Mouse (Mus musculus) ES-E14 (cell line): Measurements from ENCODE around the gene Cldn11.

Source experiments
- CHD2 ChIP-seq: IDR thresholded peaks from 2 replicates; pipeline ENCODE4 v1.6.1; 2014; ENCODE audit warnings: mild to moderate bottlenecking, low read depth, low read length, inconsistent platforms
- HCFC1 ChIP-seq: IDR thresholded peaks from 2 replicates; pipeline ENCODE4 v1.6.1; 2012; ENCODE audit warnings: low read length, inconsistent platforms, borderline replicate concordance; ENCODE audit not compliant: insufficient read depth
- MAFK ChIP-seq: IDR thresholded peaks from 2 replicates; pipeline ENCODE4 v1.6.1; 2014; ENCODE audit warnings: mild to moderate bottlenecking, low read depth, low read length, inconsistent platforms; ENCODE audit not compliant: insufficient read depth
- ZC3H11A ChIP-seq: IDR thresholded peaks from 2 replicates; pipeline ENCODE4 v1.6.1; 2012; ENCODE audit warnings: low read depth, mild to moderate bottlenecking, inconsistent platforms, low read length, borderline replicate concordance
- ZNF384 ChIP-seq: IDR thresholded peaks from 2 replicates; pipeline ENCODE4 v1.6.1; 2012; ENCODE audit warnings: low read depth, low read length, inconsistent platforms

GRCm38 (mm10) chr3:31162860-31163259, 13.1 kb downstream of the Cldn11 start:
- TF ChIP-seq CHD2 (no peak), ZC3H11A (no peak), MAFK (no peak), ZNF384 (no peak), HCFC1 (no peak)
